Mouse (Mus musculus) embryonic facial prominence, embryonic 14.5 days (tissue): ENCODE measurements at regions not wholly inside any gene's neighbourhood (a gene's known extent, or its start where the extent isn't known, plus 50 kb on each side); places are given as distances from the start of the nearest gene placed in this dataset.

ENCODE experiments used
- ATAC-seq: fragments of 200-750 bp; cut with Nextera tagmentation; 2 replicates; pipeline ENCODE4 v1.8.0; 2017; ENCODE audit warnings: low read depth, moderate number of reproducible peaks, moderate TSS enrichment
- DNase-seq: peaks from one replicate; pipeline ENCODE4 v3.0.0-alpha.2; 2015; ENCODE audit warnings: low spot score
- H3K27ac ChIP-seq: fragments of 300-500 bp; sonication (generic); replicated peaks from 2 replicates; pipeline ENCODE4 v1.5.1; 2014; ENCODE audit warnings: low read depth, mild to moderate bottlenecking, low read length, moderate library complexity
- H3K27me3 ChIP-seq: fragments of 300-500 bp; sonication (generic); replicated peaks from 2 replicates; pipeline ENCODE4 v1.6.1; 2014; ENCODE audit warnings: low read length; ENCODE audit not compliant: control insufficient read depth, insufficient read depth
- H3K36me3 ChIP-seq: fragments of 300-500 bp; sonication (generic); 2 replicates; pipeline ENCODE4 v1.6.1; 2014; ENCODE audit warnings: low read length, mixed read lengths; ENCODE audit not compliant: control insufficient read depth, insufficient read depth
- H3K4me1 ChIP-seq: fragments of 300-500 bp; sonication (generic); 2 replicates; pipeline ENCODE4 v1.6.1; 2014; ENCODE audit warnings: antibody characterized with exemption, low read length; ENCODE audit not compliant: control insufficient read depth, insufficient read depth
- H3K4me2 ChIP-seq: fragments of 300-500 bp; sonication (generic); 2 replicates; pipeline ENCODE4 v1.6.1; 2014; ENCODE audit warnings: low read depth, mild to moderate bottlenecking, low read length, moderate library complexity, mixed read lengths
- H3K4me3 ChIP-seq: fragments of 300-500 bp; sonication (generic); 2 replicates; pipeline ENCODE4 v1.5.1; 2014; ENCODE audit warnings: low read depth, mild to moderate bottlenecking, low read length
- H3K9ac ChIP-seq: fragments of 300-500 bp; sonication (generic); 2 replicates; pipeline ENCODE4 v1.6.1; 2014; ENCODE audit warnings: low read depth, mild to moderate bottlenecking, low read length, moderate library complexity, mixed read lengths
- H3K9me3 ChIP-seq: fragments of 300-500 bp; sonication (generic); 2 replicates; pipeline ENCODE4 v1.6.1; 2016; ENCODE audit warnings: low read length; ENCODE audit not compliant: control insufficient read depth
- WGBS: fragments of 180-500 bp; shearing (Covaris S2); extraction: QIAGEN DNeasy Blood & Tissue Kit; methylation state at CpG from one replicate; pipeline ENCODE4 v1.1.7; 2014; 5-methylcytosine and 5-hydroxymethylcytosine counted together

- Histone ChIP-seq H3K4me2 (no peak overlapping the region), H3K36me3 (no peaks in the 10 kb centered on the region), H3K4me1 (no peaks in the 10 kb centered on the region), H3K27ac (no peak overlapping the region), H3K9me3 (no peaks in the 10 kb centered on the region; the same call in 1 of the 2 replicates), H3K4me3 (no peak overlapping the region), H3K27me3 (no peaks in the 10 kb centered on the region), H3K9ac (no peak overlapping the region)
- ATAC-seq (no peak), DNase-seq (no peak)
- 88% methylated on average over 4 of the region's 4 CpGs for WGBS
These were observed 506.0 kb downstream of the Zfp536 start for GRCm38 (mm10) chr7:37267404-37267803.

- WGBS: 93% methylated on average over 3 of the region's 3 CpGs
- H3K9ac ChIP-seq: no peak overlapping the region
These were observed 502.6 kb downstream of the Zfp536 start for GRCm38 (mm10) chr7:37270841-37271240.

GRCm38 (mm10) chr7:37290018-37290417 is 483.4 kb downstream of the Zfp536 start:
- WGBS: 31% methylated on average over 5 of the region's 5 CpGs
- ATAC-seq: peak; percentile 77
- H3K4me2 ChIP-seq: no peak overlapping the region; the same call in 1 of the 2 replicates

More at GRCm38 (mm10) chr7:37270841-37271240, 502.6 kb downstream of the Zfp536 start:
- H3K27ac ChIP-seq: no peak overlapping the region
- no peaks in the 10 kb centered on the region for H3K36me3 ChIP-seq
- ATAC-seq (no peak), DNase-seq (no peak)
- H3K9me3 ChIP-seq: no peaks in the 10 kb centered on the region; the same call in 1 of the 2 replicates
- H3K4me3 ChIP-seq: no peak overlapping the region
- H3K4me2 ChIP-seq: no peak overlapping the region
- H3K27me3 ChIP-seq: no peaks in the 10 kb centered on the region
- H3K4me1 ChIP-seq: no peaks in the 10 kb centered on the region

GRCm38 (mm10) chr7:37290493-37291045 is 482.9 kb downstream of the Zfp536 start:
- ATAC-seq: peak; percentile 34; the same call in 1 of the 2 replicates
- Histone ChIP-seq H3K27ac (no peak overlapping the region), H3K9ac (no peak overlapping the region), H3K27me3 (no peaks in the 10 kb centered on the region), H3K9me3 (no peaks in the 10 kb centered on the region), H3K36me3 (no peaks in the 10 kb centered on the region), H3K4me2 (peak overlapping the region; percentile 18; the same call in 1 of the 2 replicates), H3K4me1 (peaks cover 26% of the 10 kb centered on the region), H3K4me3 (no peak overlapping the region)
- 40% methylated on average over 19 of the region's 19 CpGs for WGBS
- peak; percentile 18 for DNase-seq

More at GRCm38 (mm10) chr7:37290018-37290417, 483.4 kb downstream of the Zfp536 start:
- no peak overlapping the region for H3K9ac ChIP-seq
- peaks cover 26% of the 10 kb centered on the region for H3K4me1 ChIP-seq
- H3K27ac ChIP-seq: no peak overlapping the region
- H3K36me3 ChIP-seq: no peaks in the 10 kb centered on the region
- no peaks in the 10 kb centered on the region for H3K9me3 ChIP-seq
- DNase-seq: peak; percentile 77
- no peak overlapping the region for H3K4me3 ChIP-seq
- no peaks in the 10 kb centered on the region for H3K27me3 ChIP-seq

GRCm38 (mm10) chr7:37291726-37292125 is 481.7 kb downstream of the Zfp536 start:
- H3K4me2 ChIP-seq: no peak overlapping the region
- DNase-seq (peak; percentile 31), ATAC-seq (no peak)
- H3K27ac ChIP-seq: no peak overlapping the region
- peaks cover 26% of the 10 kb centered on the region for H3K4me1 ChIP-seq
- H3K36me3 ChIP-seq: no peaks in the 10 kb centered on the region
- H3K27me3 ChIP-seq: no peaks in the 10 kb centered on the region
- WGBS: 64% methylated on average over 7 of the region's 7 CpGs
- H3K9ac ChIP-seq: no peak overlapping the region
- H3K9me3 ChIP-seq: no peaks in the 10 kb centered on the region
- no peak overlapping the region for H3K4me3 ChIP-seq

GRCm38 (mm10) chr7:37292554-37292953 is 480.9 kb downstream of the Zfp536 start:
- H3K36me3 ChIP-seq: no peaks in the 10 kb centered on the region
- ATAC-seq (0 out of 2 replicates have a peak, but pooled peaks have one; percentile 5), DNase-seq (peak; percentile 25)
- no peaks in the 10 kb centered on the region for H3K9me3 ChIP-seq
- no peak overlapping the region for H3K9ac ChIP-seq
- H3K4me1 ChIP-seq: peaks cover 26% of the 10 kb centered on the region
- H3K27me3 ChIP-seq: no peaks in the 10 kb centered on the region
- H3K27ac ChIP-seq: no peak overlapping the region
- no peak overlapping the region for H3K4me3 ChIP-seq
- 50% methylated on average over 9 of the region's 9 CpGs for WGBS
- H3K4me2 ChIP-seq: no peak overlapping the region

GRCm38 (mm10) chr7:37298888-37299287 is 474.6 kb downstream of the Zfp536 start:
- Histone ChIP-seq H3K4me2 (no peak overlapping the region), H3K36me3 (no peaks in the 10 kb centered on the region), H3K9ac (no peak overlapping the region), H3K4me1 (no peaks in the 10 kb centered on the region), H3K27ac (no peak overlapping the region), H3K9me3 (no peaks in the 10 kb centered on the region), H3K4me3 (no peak overlapping the region), H3K27me3 (no peaks in the 10 kb centered on the region)
- peak; percentile 29 for DNase-seq
- no peak for ATAC-seq
- 24% methylated on average over 3 of the region's 3 CpGs for WGBS

- no peak for DNase-seq
- Histone ChIP-seq H3K27me3 (no peaks in the 10 kb centered on the region), H3K27ac (no peak overlapping the region), H3K4me1 (no peaks in the 10 kb centered on the region), H3K4me3 (no peak overlapping the region), H3K4me2 (no peak overlapping the region), H3K36me3 (no peaks in the 10 kb centered on the region), H3K9me3 (no peaks in the 10 kb centered on the region), H3K9ac (no peak overlapping the region)
- no peak for ATAC-seq
- WGBS: 71% methylated on average over 9 of the region's 9 CpGs
These were observed 468.0 kb downstream of the Zfp536 start for GRCm38 (mm10) chr7:37305463-37305862.

GRCm38 (mm10) chr7:37307191-37307590 is 466.2 kb downstream of the Zfp536 start:
- ATAC-seq: no peak

More at GRCm38 (mm10) chr7:37307191-37307590, 466.2 kb downstream of the Zfp536 start:
- Histone ChIP-seq H3K27me3 (no peaks in the 10 kb centered on the region), H3K4me2 (no peak overlapping the region), H3K27ac (no peak overlapping the region), H3K36me3 (no peaks in the 10 kb centered on the region), H3K4me1 (no peaks in the 10 kb centered on the region), H3K4me3 (no peak overlapping the region), H3K9ac (no peak overlapping the region), H3K9me3 (no peaks in the 10 kb centered on the region)
- DNase-seq: no peak
- 84% methylated on average over 4 of the region's 4 CpGs for WGBS
